Mouse (Mus musculus) telencephalon, adult 2 months (tissue): ENCODE results near the gene Wasl.

Source experiments
- DNase-seq: peaks from one replicate; pipeline ENCODE4 v3.0.0-alpha.2; 2011; ENCODE audit warnings: low read depth, low spot score

Wasl gene

DNA sequence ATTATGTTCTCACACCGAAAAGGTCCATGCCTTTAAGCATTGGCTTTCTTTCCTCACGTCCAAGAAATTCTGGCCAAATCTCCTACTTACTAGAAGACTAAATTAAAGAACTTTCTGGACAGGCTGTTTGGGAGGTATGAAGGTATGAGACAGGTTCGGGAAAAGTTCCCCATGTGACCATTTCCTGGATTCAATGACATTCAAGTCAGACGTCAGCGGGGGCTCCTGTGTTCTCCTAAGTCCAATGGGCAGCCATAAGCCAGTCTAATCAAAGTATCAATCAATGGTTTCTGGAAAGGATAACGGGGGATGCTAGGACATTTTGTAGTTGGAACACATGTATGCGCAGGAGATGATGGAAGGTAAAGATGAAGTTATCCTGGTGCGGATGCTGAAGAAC lies 59.2 kb downstream of the Wasl start:
- DNase-seq = no peak

DNA sequence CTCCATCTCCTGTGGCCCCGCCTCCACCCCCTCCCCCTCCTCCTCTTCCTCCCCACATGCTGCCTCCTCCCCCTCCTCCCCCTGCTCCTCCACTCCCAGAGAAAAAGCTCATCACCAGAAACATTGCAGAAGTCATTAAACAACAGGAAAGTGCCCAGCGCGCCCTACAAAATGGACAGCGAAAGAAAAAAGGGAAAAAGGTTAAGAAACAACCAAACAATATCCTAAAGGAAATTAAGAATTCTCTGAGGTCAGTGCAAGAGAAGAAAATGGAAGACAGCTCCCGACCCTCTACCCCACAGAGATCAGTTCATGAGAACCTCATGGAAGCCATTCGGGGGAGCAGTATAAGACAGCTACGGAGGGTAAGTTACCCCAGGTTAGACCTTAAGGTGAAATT lies 60.5 kb downstream of the Wasl start:
- no peak for DNase-seq

DNA sequence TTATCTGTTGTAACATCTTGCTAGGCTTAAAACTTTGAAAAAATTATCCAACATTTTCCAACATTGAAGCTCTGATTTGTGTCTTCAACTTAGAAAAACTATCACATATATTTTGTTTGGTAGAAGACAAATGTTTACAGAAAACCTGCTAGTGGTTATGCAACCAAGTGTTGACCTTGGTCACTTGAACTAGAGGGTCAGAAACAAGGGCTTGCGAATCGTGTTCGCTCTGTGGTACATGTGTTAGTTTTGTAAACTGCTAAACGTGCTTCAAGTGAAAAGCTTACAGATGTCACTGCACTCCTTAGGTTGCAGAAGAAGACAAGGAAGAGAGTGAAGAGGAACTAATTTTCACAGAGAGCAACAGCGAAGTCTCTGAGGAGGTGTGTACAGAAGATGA lies 61.8 kb downstream of the Wasl start:
- DNase-seq = no peak

DNA sequence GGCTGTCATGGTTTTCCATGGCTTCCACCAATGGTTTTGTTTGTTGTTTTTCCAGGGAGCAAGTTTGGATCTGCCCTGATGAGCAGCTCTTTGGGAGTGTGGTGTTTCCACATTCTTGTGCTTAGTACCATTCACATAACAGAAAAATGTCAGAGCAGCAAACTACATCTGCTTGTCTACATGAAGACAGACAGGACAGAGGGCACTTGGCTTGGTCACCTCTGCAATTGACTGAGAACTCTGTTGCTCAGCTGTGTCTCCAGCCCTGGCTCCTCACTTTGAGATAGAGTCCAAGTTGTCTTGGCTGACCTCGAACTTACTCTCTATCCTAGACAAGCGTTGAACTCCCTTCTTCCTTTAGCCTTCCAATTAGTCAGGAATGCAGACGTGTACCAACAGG lies 62.5 kb downstream of the Wasl start:
- no peak for DNase-seq

DNA sequence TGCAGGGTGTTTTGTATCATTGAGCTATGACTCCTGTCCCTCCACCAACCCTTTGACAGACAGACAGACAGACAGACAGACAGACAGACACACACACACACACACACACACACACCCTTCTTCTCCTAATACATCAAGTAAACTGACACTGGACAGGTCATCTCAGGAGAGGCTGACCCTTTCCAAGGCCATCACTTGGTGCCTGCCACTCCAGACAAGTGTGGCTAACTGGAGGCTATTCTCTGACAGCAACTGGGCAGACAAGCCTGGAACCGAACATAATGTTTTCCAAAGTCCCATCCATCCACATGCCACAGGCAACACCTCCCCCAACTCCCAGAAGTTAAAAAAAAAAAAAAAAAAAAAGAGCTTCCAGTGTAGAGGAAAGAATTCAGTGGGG lies 63.1 kb downstream of the Wasl start:
- no peak for DNase-seq

DNA sequence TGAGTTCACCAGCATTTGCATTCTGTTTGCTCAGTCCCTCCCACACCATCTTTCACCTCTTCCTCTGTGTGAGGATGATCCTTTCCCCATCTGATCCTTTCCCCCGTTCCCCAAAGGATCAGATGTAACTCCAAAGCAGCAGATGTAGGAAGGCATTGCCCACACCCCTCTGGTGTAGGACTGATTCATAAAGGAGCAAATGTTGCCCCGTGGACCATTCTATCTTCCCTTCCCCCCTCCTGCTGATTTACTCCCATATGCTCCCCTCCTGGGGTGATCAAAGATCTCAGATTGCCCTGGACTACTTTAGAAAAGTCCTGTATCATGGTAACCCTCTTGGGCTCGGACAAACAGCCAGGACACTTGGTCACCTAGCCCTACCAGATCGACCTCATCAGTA lies 64.1 kb downstream of the Wasl start:
- DNase-seq = no peak

DNA sequence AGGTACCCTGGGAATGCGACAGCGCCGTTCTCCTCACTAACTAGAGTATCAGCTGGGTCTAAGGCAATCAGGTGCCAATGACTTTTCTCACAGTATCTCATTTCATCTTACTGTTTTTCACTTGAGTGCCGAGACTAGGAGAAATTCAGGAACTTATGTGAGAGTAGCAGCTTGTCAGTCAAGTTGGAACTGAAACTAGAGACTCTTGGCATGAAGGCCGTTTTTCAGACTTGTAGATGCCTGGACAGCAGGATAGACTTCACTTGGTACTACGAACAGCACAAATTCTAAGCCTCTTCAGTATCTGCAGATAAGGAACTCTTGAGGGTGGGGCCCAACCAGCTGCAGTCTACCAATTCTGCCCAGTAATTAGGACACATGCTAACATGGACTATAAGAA lies 64.7 kb downstream of the Wasl start:
- no peak for DNase-seq

DNA sequence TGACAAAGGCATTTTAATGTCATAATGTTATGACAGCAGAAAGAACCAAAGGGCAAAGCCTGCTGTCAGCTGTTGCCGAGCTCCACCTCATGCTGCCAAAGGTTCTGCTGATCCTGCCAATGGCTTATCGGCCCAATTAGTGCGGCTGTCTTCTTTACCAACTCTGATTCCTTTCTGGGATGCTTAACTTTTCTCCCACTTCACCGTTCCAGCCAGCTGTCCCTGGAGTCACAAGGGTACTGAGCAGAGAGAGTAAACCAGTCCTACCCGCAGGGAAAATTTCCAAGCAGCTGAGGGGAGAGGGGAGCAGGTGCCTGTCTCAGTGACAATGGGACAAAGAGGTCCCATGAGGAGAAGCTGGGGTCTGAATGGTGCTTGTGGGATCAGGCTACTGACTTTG lies 65.2 kb downstream of the Wasl start:
- DNase-seq = no peak

DNA sequence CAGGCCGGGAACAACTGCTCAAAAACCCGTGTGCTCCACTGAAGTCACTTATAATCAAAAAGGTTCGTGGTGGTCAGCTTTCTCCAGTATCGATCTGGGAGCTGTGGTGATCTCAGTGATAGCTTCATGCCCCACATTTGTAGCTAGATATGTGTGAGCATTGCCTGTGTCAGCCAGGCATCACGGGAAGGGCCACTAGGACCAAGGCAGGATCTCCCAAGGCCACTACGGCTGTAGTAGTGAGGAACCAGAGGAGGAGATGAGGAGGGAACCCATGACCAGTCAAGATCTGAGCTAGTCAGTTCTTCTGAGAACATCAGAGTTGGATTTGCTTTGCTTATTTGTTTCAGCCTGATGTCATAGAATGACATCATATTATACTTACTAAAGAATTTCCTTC lies 65.6 kb downstream of the Wasl start:
- DNase-seq = no peak

DNA sequence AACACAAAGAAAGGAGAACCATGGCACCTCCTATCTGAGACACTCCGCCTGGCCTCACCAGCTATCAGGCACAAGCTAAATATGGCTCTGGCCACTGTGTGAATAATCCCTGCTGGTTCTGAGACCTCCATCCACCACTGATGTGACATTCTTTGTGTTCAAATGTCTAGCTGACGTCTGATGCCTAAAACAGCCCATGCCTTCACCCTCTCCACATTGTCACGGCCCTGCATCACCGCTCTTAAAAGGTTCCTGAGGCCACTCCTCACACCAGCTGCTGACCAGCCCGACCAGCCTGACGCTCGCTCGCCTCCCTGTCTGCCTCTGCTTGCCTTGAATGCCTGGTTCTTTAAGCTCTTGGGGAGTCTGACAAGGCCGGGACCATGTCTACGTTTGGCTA lies 67.3 kb downstream of the Wasl start, which contains the start of gene Lmod2:
Gene Lmod2 (plus strand): TSS at position 263 of the 400 bp plus-strand sequence.
- no peak for DNase-seq

DNA sequence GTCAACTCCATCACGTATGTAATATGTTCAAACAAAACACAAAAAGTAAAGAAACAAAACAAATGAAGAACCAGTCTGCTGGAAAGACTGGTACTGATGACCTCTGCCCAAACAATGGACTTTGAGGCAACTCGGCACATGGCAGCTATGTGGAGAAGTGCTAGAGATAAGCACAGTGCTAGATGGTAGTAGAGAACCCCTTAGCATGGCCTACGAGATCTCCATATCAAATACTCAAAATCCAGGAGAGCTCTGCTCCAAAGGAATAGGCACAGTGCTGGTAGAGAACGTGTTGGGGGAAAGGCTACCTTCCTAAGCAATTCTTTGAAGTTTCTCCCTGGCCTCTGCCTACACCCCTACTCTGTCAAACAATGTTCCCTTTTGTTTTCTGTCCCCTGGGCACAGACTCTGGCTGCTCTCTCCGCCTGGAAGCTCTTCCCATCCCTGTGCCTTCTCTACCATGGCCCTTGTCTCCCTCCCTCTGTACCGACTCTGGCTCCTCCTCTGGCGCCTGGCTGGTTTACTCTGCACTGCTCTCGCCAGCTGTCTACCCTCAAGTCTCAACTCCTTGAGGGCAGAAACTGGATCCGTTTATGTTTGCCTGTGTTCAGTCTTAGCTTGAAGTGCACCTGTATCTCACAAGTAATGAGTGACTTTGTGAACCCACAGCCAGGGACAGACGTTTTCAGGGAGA lies 73.1 kb downstream of the Wasl start:
- DNase-seq = no peak

DNA sequence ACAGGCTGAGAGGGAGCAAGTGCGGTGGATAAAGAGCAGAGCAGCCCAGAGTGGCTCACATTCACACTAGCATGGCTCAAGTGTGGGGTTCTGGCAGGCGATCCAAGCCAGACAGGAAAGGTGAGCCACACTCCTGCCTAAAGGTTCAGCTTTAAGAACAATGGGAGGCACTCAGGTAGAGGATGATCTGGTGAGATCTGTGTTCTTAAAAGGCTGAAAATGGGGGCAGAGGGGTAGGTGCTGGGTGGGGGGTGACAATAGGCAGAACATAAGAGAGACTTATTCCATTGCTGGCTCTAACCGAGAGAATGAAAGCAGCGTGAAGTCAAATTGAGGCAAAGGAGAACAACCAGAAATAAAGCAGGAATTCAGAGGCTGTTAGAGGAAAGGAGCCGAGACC lies 74.5 kb downstream of the Wasl start:
- DNase-seq = no peak

DNA sequence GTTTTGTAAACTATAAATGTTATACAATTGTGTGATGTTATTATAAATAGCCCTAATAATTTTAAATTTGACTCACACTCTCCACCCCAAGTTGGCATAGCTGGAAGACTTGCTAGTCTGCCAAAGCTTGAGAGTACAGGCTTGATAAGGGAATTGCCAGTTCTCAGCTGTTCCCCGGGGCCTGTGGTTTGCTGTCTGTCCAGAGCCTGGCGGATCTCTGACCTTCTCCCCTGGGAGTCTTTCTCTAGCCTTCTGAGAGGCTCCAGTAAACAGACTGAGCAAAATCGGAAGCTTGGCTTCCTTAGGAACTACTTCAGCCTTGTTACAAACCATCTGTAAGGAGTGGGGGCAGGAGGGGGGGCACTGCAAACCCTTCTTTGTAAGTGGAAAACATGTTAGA lies 77.9 kb downstream of the Wasl start:
- no peak for DNase-seq

DNA sequence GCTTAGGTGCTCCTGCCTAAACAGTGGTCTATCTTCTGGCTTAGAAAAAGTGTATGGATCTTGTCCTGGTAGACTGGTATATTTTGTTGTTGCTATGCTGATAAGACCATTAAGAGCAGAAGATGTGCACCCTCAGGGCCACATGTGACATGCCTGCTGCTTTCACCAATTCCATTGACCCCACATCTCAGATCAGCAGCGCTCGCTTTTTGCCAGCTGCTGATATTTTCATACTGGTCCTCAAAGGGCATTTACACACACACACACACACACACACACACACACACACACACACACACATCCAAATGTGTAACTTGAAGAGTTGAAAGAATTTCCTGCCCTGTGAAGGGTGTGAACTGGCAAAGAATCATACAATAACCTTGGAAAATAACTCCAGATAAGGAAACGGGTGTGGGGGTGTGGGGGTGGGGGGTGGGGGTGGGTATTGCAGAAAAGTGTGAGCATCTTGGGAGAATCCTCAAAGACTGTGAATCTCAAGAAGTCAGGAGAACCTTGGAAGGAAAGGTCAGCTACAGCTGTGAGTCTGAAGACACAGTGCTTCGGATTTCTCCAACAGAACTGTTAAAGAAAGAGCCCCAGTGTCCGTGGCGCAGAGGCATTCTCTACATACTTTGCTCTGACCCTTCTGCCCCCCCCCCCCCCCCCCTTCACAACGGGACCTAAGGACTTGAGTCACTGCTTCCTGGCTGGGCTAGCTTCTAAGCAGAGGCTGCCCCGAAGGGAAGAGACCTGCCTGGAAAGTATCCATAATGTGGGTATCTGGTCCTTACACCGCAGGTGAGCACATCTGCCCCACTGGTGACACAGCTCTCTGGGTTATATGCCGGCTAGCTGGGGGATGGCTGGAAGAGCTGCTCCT lies 79.1 kb downstream of the Wasl start:
- DNase-seq = no peak

DNA sequence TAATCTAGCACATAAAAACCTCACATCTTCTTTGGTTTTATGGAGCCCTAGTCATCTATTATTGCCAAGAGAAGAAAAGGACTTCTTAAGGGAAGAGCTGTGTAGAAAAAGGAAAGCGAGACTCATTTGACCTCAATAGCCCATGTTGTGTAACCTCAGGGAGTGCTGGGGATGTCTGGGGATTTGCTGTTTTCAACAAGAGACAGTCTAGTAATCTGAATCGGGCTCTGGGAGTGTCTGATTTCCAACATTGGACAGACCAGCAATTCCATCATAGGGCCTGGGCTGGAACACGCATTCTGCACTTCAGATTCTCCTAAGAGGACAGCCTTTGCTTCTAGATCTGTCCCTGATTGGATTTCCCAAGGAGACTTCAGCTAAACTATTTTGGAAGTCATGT lies 81.4 kb downstream of the Wasl start:
- no peak for DNase-seq

DNA sequence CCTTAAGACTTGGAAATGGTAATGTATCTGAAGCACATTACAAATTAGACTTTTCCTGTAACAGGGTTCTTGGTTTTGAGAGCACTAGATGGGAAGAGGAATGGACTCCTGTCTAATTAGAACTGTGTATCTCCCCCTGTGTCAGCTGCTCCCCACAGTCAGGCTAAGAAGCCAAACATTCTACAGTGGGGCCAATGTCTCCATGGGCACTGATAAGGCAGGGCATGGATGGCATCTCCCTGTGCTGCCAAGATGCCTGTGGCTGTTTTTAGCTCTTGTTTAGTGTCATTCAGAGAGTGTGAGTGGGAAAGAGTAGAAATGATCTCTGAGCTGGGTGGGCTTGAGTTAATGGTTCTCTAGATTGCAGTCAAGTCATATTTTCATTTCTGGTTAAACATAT lies 91.5 kb downstream of the Wasl start:
- no peak for DNase-seq

DNA sequence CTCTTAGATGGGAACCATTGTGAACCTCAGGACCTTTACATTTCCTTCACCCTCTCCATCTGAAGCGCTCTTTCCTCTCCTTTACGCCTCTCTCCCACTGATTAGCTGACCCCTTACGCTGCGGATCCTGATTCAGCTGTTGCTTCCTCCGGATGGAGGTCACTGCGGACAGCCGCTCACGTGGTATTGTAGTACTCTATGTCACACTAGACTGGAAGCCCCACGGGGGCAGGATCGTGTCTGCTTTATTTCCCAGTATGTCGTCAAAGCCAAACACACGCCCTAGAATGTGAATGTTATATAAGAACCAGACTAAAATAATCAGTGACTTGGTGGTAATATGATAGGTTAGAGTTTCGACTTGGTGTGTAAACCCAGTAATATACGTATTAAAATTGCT lies 92.4 kb downstream of the Wasl start:
- no peak for DNase-seq

DNA sequence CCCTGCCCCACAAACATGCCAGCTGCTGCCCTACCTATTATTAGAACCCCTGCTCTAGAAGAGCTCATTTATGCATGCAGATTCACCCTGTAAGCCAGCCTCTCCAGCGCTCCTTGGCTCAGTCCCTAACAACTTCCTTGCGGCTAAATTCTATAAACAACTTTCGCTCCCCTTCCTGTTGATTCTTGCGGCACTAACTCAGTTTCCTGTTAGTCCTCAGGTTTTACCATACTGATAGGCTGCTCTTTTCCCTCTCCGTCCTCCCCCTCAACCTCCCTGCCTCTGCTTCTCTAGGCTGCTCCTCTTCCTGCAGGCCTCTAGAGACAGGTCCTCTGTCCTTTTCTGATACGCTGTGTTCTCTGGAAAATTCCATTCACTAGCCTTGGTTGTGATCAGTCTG lies 93.7 kb downstream of the Wasl start:
- DNase-seq = no peak

DNA sequence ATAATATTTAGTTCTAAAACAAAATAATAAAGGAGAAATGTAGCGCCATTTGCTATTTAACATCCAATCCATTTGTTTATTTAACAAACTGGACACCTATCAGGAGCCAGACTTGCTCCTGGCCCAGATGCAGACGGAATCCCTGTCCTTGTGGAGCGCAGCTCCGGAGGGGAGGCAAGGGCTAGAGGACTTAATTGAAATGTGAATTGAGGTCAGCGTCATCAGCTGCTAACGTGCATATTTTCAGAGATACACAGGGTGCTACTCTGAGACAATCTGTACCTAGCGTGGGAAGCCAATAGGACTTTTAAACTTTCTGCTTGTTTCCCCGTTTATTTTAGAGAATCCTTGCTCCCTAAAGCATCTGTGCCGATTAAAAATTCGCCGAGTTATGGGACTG lies 94.5 kb downstream of the Wasl start:
- no peak for DNase-seq

DNA sequence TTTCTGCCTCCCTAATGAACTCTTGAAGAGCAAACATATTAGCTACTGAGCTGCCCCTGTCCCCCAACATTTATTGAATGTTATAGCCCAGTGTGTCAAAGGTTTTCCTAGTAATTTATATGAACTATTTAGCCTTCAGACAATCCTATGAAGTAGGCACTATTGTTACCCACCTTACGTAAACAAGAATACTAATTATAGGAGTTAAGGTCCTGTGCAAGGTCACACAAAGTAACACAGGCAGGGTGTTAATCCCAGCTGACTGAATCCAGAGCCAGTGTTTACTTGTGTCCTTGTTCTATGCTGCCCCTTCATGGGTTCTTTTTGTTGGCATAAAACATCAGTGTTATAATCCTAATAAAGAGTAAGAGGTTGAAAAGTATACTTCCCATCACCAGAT lies 95.1 kb downstream of the Wasl start:
- no peak for DNase-seq

DNA sequence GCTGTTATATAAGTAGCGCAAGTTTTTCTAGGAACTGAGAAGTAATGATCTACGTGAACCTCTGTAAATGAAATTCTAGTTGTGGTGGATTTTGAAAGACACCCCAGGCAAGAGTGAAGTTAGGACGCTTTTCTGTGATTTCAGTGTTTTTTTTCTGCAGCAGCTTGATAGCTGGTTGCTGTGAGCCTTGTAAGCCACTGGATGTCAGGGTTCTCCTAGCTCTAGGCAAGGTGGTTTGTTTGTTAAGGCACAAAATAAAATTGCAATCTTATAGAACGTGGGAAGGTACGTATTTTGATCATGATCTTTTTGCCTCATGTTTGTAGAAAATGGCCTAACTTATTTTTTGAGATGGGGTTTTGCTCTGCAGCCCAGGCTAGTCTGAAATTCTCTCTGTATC lies 95.8 kb downstream of the Wasl start:
- no peak for DNase-seq

DNA sequence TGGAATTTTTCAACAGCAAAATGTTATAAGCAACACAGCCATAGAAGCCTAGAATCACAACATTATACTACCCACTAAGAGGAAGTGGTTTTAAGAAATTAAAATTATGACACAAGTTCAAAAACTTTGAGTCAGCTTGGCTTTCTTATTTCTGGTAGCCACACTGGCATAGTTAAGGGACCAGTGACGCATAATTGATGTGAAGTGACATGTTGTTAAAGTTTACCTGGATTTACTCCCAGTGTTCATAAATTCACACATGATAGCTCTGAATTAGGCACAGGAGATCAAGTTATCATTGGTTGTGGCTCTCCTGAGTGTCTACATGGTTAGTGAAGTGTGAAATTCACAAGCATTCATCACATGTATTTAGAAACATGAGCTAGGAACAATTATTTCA lies 99.9 kb downstream of the Wasl start:
- no peak for DNase-seq

DNA sequence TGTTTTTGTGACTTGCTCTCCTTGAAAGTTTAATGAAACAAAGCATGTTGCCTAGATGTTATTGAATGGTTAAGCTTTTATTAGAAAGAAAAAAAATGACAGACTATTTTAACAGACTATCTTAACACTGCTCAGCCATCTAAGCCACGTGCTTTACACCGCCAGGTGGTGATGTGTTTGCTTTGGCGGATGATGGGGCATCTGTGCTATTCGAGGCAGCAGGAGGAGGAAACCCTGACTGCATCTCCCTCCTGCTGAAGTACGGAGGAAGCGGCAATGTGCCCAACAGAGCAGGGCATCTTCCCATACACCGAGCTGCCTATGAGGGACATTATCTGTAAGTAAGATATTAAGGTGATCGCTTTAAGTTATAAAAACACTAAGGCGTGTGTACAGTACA lies 100.7 kb downstream of the Wasl start:
- DNase-seq = no peak
